ENCODE assay signal across 9 mouse cellular contexts in the genomic region with DNA sequence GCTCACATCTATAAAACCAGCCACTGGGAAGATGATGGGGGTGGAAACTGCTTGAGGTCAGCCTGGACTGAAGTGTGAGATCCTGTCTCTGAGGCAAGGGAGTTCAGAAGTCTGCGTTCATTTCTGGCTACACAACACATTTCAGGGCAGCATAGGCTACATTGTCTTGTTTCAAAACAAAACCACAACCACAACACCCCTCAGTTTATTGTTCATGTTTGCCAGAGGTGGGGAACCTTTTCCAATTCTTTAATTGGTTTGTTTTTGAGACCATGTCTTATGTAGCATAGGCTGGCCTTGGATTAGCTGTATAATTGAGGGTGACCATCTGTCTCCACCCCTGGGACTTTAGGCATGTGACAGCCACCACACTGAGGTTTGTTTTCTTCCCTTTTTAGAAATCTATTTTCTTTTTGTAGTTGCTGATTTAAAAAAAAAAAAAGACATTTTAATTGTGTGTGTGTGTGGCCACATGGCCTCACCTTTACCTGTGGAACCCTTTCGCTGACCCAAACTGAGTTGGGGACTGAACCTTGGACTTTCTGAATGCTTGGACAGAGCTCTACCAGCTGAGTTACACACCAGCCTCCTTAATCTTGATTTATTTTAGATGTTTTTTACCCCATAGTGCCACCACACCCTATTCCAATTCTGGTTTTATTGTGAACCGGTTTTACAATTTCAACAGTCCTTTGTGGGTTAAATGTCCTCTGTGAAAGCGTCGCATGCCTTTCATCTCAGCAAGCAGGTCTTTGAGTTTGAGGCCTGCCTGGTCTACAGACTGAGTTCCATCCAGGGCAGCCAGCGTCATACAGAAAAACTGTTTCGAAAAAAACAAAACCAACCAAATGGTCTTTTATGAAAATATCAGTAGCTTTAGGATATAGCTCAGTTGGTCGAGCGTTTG. TPM values are rescaled to one million over a fixed set of nuclear protein-coding genes. Genes with fewer than 3 reads are reported as not detected.
A peak's percentile ranks its signal among the peaks of the same experiment; 100 is the strongest.
DNase-seq lines count a peak whose midpoint lies in the region; ATAC-seq and TF ChIP-seq lines count a peak whose summit lies in the region.
"Had no signal": no experiment of that assay in that cellular context is flagged by ENCODE, and none has a peak within 500 bp of the region (broad histone marks: within the 10 kb centered on the region; RNA-seq: fewer than 3 reads in every experiment).

No protein-coding gene starts in this region.

- H3K4me3 ChIP-seq in heart, postnatal 0 days (ENCODE audit: low read depth, low read length) = peak overlapping the region; percentile 19; the same call in 1 of the 2 replicates
- H3K4me3 ChIP-seq in bone marrow, adult 2 months (replicated peaks; ENCODE audit: control insufficient read depth, low read depth, low read length) = no peak overlapping the region
- H3K4me3 ChIP-seq in hindbrain, embryonic 14.5 days (replicated peaks; ENCODE audit: low read length) = 0 out of 2 replicates have a peak overlapping the region, but pooled peaks have one; percentile 28
- peak overlapping the region; percentile 40 for H3K4me3 ChIP-seq in midbrain, embryonic 15.5 days

- DNase-seq in heart, postnatal 0 days (ENCODE audit: low spot score) = no peak
- no peak for DNase-seq in heart, postnatal 10 days
- no peak for DNase-seq in hindbrain, embryonic 14.5 days (ENCODE audit: low spot score)
- DNase-seq in retina, embryonic 14.5 days (ENCODE audit: low spot score) = no peak
- DNase-seq in thymus, adult 18-20 months = no peak
- no peak for DNase-seq in gastrocnemius, postnatal 36 days

- peak overlapping the region; percentile 92 for H3K27ac ChIP-seq in heart, postnatal 0 days (ENCODE audit: low read depth)
- H3K27ac ChIP-seq in bone marrow, adult 2 months (ENCODE audit: control insufficient read depth, insufficient read depth, low read depth, low read length, poor library complexity) = peak overlapping the region; percentile 90; the same call in 1 of the 2 replicates
- H3K27ac ChIP-seq in hindbrain, embryonic 14.5 days = peak overlapping the region; percentile 88
- H3K27ac ChIP-seq in midbrain, embryonic 15.5 days = peak overlapping the region; percentile 81

- peaks cover 13% of the 10 kb centered on the region for H3K4me1 ChIP-seq in heart, postnatal 0 days (ENCODE audit: control insufficient read depth, insufficient read depth)
- peaks cover 11% of the 10 kb centered on the region for H3K4me1 ChIP-seq in bone marrow, adult 2 months (ENCODE audit: control insufficient read depth, insufficient read depth, low read length)
- H3K4me1 ChIP-seq in hindbrain, embryonic 14.5 days (replicated peaks; ENCODE audit: control insufficient read depth, insufficient read depth, low read length) = peaks cover 8% of the 10 kb centered on the region
- H3K4me1 ChIP-seq in midbrain, embryonic 15.5 days = peaks cover 10% of the 10 kb centered on the region

- H3K4me2 ChIP-seq in heart, postnatal 0 days (ENCODE audit: low read depth, low read length) = peak overlapping the region; percentile 48
- H3K4me2 ChIP-seq in hindbrain, embryonic 14.5 days (replicated peaks) = peak overlapping the region; percentile 66
- H3K4me2 ChIP-seq in midbrain, embryonic 15.5 days = peak overlapping the region; percentile 51

- intact Hi-C loops in heart, postnatal 10 days (cut with DNase I) = loop anchor here (2.0 kb wide), 2 partner anchors 22 to 44 kb away; a partner anchor contains a TSS
- intact Hi-C loops in gastrocnemius, postnatal 36 days (cut with DNase I) = no loop called here

- ATAC-seq in heart, postnatal 0 days (ENCODE audit: insufficient read depth, low read depth) = no peak
- no peak for ATAC-seq in hindbrain, embryonic 14.5 days (ENCODE audit: low FRiP score)
- no peak for ATAC-seq in midbrain, embryonic 15.5 days (replicated peaks)

- no peak for TF ChIP-seq EP300 in heart, postnatal 0 days (IDR thresholded peaks at IDR 0.05; ENCODE audit: low read depth)

- H3K36me3 ChIP-seq in heart, postnatal 0 days (replicated peaks; ENCODE audit: control insufficient read depth, insufficient read depth, low read length) = no peaks in the 10 kb centered on the region
- H3K36me3 ChIP-seq in hindbrain, embryonic 14.5 days (replicated peaks; ENCODE audit: control insufficient read depth, insufficient read depth) = no peaks in the 10 kb centered on the region
- no peaks in the 10 kb centered on the region for H3K36me3 ChIP-seq in midbrain, embryonic 15.5 days (replicated peaks)

- H3K9me3 ChIP-seq in heart, postnatal 0 days (replicated peaks; ENCODE audit: control insufficient read depth, low read length) = no peaks in the 10 kb centered on the region
- no peaks in the 10 kb centered on the region for H3K9me3 ChIP-seq in hindbrain, embryonic 14.5 days (ENCODE audit: control insufficient read depth, low read length)
- H3K9me3 ChIP-seq in midbrain, embryonic 15.5 days = no peaks in the 10 kb centered on the region

- WGBS in heart, postnatal 0 days = 89% methylated on average over 9 of the region's 9 CpGs
- WGBS in bone marrow, adult 2 months = 60% methylated on average over 9 of the region's 9 CpGs
- 81% methylated on average over 9 of the region's 9 CpGs for WGBS in hindbrain, embryonic 14.5 days
- WGBS in midbrain, embryonic 15.5 days = 79% methylated on average over 9 of the region's 9 CpGs

- H3K27me3 ChIP-seq in heart, postnatal 0 days (ENCODE audit: control insufficient read depth, insufficient read depth, low read length) = no peaks in the 10 kb centered on the region
- no peaks in the 10 kb centered on the region for H3K27me3 ChIP-seq in hindbrain, embryonic 14.5 days (ENCODE audit: control insufficient read depth, insufficient read depth, low read length)
- no peaks in the 10 kb centered on the region for H3K27me3 ChIP-seq in midbrain, embryonic 15.5 days (replicated peaks)

- no peak for TF ChIP-seq CTCF in heart, postnatal 0 days (IDR thresholded peaks at IDR 0.05; ENCODE audit: low read depth)
- no peak for TF ChIP-seq CTCF in bone marrow, adult 2 months (IDR thresholded peaks at IDR 0.05; ENCODE audit: control insufficient read depth, insufficient read depth, low read length)

- no peak for TF ChIP-seq POLR2A in bone marrow, adult 2 months (IDR thresholded peaks at IDR 0.05; ENCODE audit: borderline replicate concordance, control insufficient read depth, low read depth, low read length)

- H3K9ac ChIP-seq in heart, postnatal 0 days (replicated peaks; ENCODE audit: low read depth, low read length) = 0 out of 2 replicates have a peak overlapping the region, but pooled peaks have one; percentile 11
- peak overlapping the region; percentile 57; the same call in 1 of the 2 replicates for H3K9ac ChIP-seq in hindbrain, embryonic 14.5 days
- no peak overlapping the region for H3K9ac ChIP-seq in midbrain, embryonic 15.5 days

RNA-seq across cellular contexts. Expression of a gene that starts 17.8 kb away (rescaled TPM):
- 1.3 and 3.6 TPM in 2 replicates for total RNA-seq in heart, postnatal 0 days (2014; rRNA removed; ENCODE audit: low replicate concordance)
- 0.55 and 0.56 TPM in 2 replicates for polyA plus RNA-seq in heart, postnatal 0 days (2015; fragmentation: Nextera tagmentation; extraction: Ambion mirVana)
- total RNA-seq in heart, postnatal 10 days (2021) = 1 to 10 TPM in 1 of 2 experiments, under 1 TPM in 1; 0.43 to 1.4 TPM
- 1.1 and 4.0 TPM in 2 replicates for polyA plus RNA-seq in bone marrow, adult 2 months (2011; ENCODE audit: insufficient read depth, insufficient read length, low replicate concordance, missing spikeins)
- 1.5 TPM in 2 replicates for polyA plus RNA-seq in hindbrain, embryonic 14.5 days (2014; fragmentation: Nextera tagmentation; extraction: Ambion mirVana)
- 1.4 and 2.2 TPM in 2 replicates for polyA plus RNA-seq in midbrain, embryonic 15.5 days (2015; fragmentation: Nextera tagmentation; extraction: Ambion mirVana)
- total RNA-seq in gastrocnemius, postnatal 36 days (2021) = 1 to 10 TPM in 1 of 2 experiments, under 1 TPM in 1; 0.57 to 1.1 TPM

RNA-seq across cellular contexts. Expression of a gene that starts 22.1 kb away (rescaled TPM):
- 47.3 and 67.2 TPM in 2 replicates for total RNA-seq in heart, postnatal 0 days (2014; rRNA removed; ENCODE audit: low replicate concordance)
- 137 and 149 TPM in 2 replicates for polyA plus RNA-seq in heart, postnatal 0 days (2015; fragmentation: Nextera tagmentation; extraction: Ambion mirVana)
- 100 to 1,000 TPM; 321 to 334 TPM for total RNA-seq in heart, postnatal 10 days (2021)
- 26.9 and 58.1 TPM in 2 replicates for polyA plus RNA-seq in bone marrow, adult 2 months (2011; ENCODE audit: insufficient read depth, insufficient read length, low replicate concordance, missing spikeins)
- polyA plus RNA-seq in hindbrain, embryonic 14.5 days (2014; fragmentation: Nextera tagmentation; extraction: Ambion mirVana) = 429 and 481 TPM in 2 replicates
- 845 and 866 TPM in 2 replicates for polyA plus RNA-seq in midbrain, embryonic 15.5 days (2015; fragmentation: Nextera tagmentation; extraction: Ambion mirVana)
- total RNA-seq in gastrocnemius, postnatal 36 days (2021) = 100 to 1,000 TPM; 297 to 301 TPM

RNA-seq across cellular contexts. Expression of a gene that starts 23.3 kb away (rescaled TPM):
- not detected in 2 replicates for total RNA-seq in heart, postnatal 0 days (2014; rRNA removed; ENCODE audit: low replicate concordance)
- polyA plus RNA-seq in heart, postnatal 0 days (2015; fragmentation: Nextera tagmentation; extraction: Ambion mirVana) = 0.14 TPM in 1 of 2 replicates, not detected in the other
- not detected for total RNA-seq in heart, postnatal 10 days (2021)
- not detected in 2 replicates for polyA plus RNA-seq in bone marrow, adult 2 months (2011; ENCODE audit: insufficient read depth, insufficient read length, low replicate concordance, missing spikeins)
- polyA plus RNA-seq in hindbrain, embryonic 14.5 days (2014; fragmentation: Nextera tagmentation; extraction: Ambion mirVana) = not detected in 2 replicates
- 0.17 and 0.21 TPM in 2 replicates for polyA plus RNA-seq in midbrain, embryonic 15.5 days (2015; fragmentation: Nextera tagmentation; extraction: Ambion mirVana)
- not detected for total RNA-seq in gastrocnemius, postnatal 36 days (2021)
- polyA plus RNA-seq: large intestine, adult 2 months had no signal

RNA-seq across cellular contexts. Expression of a gene that starts 38.0 kb away (rescaled TPM):
- 27.4 and 28.6 TPM in 2 replicates for total RNA-seq in heart, postnatal 0 days (2014; rRNA removed; ENCODE audit: low replicate concordance)
- 14.6 and 15.7 TPM in 2 replicates for polyA plus RNA-seq in heart, postnatal 0 days (2015; fragmentation: Nextera tagmentation; extraction: Ambion mirVana)
- 10 to 100 TPM in 1 of 2 experiments, 1 to 10 TPM in 1; 9.5 to 10.7 TPM for total RNA-seq in heart, postnatal 10 days (2021)
- 6.9 and 9.3 TPM in 2 replicates for polyA plus RNA-seq in bone marrow, adult 2 months (2011; ENCODE audit: insufficient read depth, insufficient read length, low replicate concordance, missing spikeins)
- polyA plus RNA-seq in hindbrain, embryonic 14.5 days (2014; fragmentation: Nextera tagmentation; extraction: Ambion mirVana) = 23.1 and 24.2 TPM in 2 replicates
- polyA plus RNA-seq in midbrain, embryonic 15.5 days (2015; fragmentation: Nextera tagmentation; extraction: Ambion mirVana) = 26.8 and 27.5 TPM in 2 replicates
- 1 to 10 TPM; 6.0 to 6.4 TPM for total RNA-seq in gastrocnemius, postnatal 36 days (2021)
